Mouse (Mus musculus): ENCODE results near the gene Ldb3. TPM values are rescaled to one million over a fixed set of nuclear protein-coding genes. Genes with fewer than 3 reads are reported as not detected.

Gene Ldb3
- 0.11 and 0.48 TPM in 2 replicates for polyA plus RNA-seq (2016; fragmentation: Nextera tagmentation; extraction: Ambion mirVana)

GRCm38 (mm10) chr14:34588498-34588897 lies at the start of gene Ldb3:
Gene Ldb3, minus strand, starts transcription at chr14:34588682.
- Histone ChIP-seq H3K4me3 (no peak within 1 kb of the TSS), H3K4me1 (peaks cover 21% of the 10 kb centered on the region), H3K36me3 (no peaks in the 10 kb centered on the region), H3K9me3 (replicated peaks) (no peaks in the 10 kb centered on the region), H3K27ac (0 out of 2 replicates have a peak within 1 kb of the TSS, but pooled peaks have one; percentile 15), H3K27me3 (ENCODE audit: low read depth, poor library complexity, severe bottlenecking) (no peaks in the 10 kb centered on the region)
- no peak for DNase-seq (ENCODE audit: low spot score)
- WGBS: 57% methylated on average over 8 of the region's 8 CpGs

- no peaks in the 10 kb centered on the region for H3K4me1 ChIP-seq
- DNase-seq (ENCODE audit: low spot score): no peak
- H3K27ac ChIP-seq: no peak overlapping the region
- no peaks in the 10 kb centered on the region for H3K27me3 ChIP-seq (ENCODE audit: low read depth, poor library complexity, severe bottlenecking)
- 88% methylated on average over 6 of the region's 6 CpGs for WGBS
- H3K36me3 ChIP-seq: no peaks in the 10 kb centered on the region
- no peak overlapping the region for H3K4me3 ChIP-seq
- H3K9me3 ChIP-seq (replicated peaks): no peaks in the 10 kb centered on the region
These were observed 47.2 kb upstream of the Ldb3 start for GRCm38 (mm10) chr14:34635721-34636120.

DNA sequence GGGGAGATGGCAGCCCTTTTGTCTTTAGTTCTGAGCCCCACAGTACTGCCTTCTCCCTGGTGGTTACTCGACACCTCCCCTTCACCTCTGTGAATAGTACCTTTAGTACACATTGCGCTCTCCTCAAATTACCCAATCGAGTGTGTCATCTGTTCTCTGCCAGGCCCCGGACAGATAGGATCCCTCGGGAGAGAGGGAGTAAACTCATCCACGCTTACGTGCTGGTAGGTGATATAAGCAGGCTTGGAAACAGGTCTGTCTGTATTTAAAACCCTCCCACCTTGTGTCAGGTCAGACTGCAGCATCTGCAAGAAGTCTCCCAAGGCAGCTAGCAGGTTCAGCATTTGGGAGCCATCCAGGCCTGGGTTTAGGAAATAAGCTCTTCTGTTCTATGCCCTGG lies 46.7 kb upstream of the Ldb3 start:
- H3K9me3 ChIP-seq (replicated peaks): no peaks in the 10 kb centered on the region
- 40% methylated on average over 7 of the region's 7 CpGs for WGBS
- H3K4me3 ChIP-seq: no peak overlapping the region
- H3K27me3 ChIP-seq (ENCODE audit: low read depth, poor library complexity, severe bottlenecking): no peaks in the 10 kb centered on the region
- no peak for DNase-seq (ENCODE audit: low spot score)
- no peaks in the 10 kb centered on the region for H3K36me3 ChIP-seq
- H3K4me1 ChIP-seq: no peaks in the 10 kb centered on the region
- no peak overlapping the region for H3K27ac ChIP-seq

- Histone ChIP-seq H3K27ac (no peak overlapping the region), H3K4me3 (no peak overlapping the region), H3K27me3 (ENCODE audit: low read depth, poor library complexity, severe bottlenecking) (no peaks in the 10 kb centered on the region), H3K36me3 (no peaks in the 10 kb centered on the region), H3K4me1 (no peaks in the 10 kb centered on the region), H3K9me3 (replicated peaks) (no peaks in the 10 kb centered on the region)
- no peak for DNase-seq (ENCODE audit: low spot score)
- WGBS: 77% methylated on average over 10 of the region's 10 CpGs
These were observed 44.4 kb upstream of the Ldb3 start for GRCm38 (mm10) chr14:34632722-34633448.

DNA sequence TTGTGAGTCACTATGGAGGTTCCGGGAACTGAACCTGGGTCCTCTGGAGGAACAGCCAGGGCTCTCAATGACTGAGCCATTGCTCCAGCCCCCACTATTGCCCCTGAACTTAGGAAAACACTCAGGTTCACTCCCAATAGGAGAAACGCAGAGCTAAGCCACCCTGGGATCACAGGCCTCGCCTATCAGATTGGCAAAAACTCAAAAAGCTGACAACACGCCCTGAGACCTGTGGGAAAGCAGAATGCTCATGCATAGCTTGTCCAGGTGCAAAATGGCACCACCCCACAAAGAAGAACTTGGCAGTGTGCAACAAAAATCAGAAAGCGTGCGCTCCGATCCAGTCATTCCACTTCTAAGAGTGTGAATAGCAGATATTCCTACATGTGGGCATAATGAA lies 38.3 kb upstream of the Ldb3 start:
- no peak overlapping the region for H3K4me3 ChIP-seq
- no peaks in the 10 kb centered on the region for H3K27me3 ChIP-seq (ENCODE audit: low read depth, poor library complexity, severe bottlenecking)
- 92% methylated on average over 7 of the region's 7 CpGs for WGBS
- DNase-seq (ENCODE audit: low spot score): no peak
- no peaks in the 10 kb centered on the region for H3K36me3 ChIP-seq
- no peak overlapping the region for H3K27ac ChIP-seq
- no peaks in the 10 kb centered on the region for H3K9me3 ChIP-seq (replicated peaks)
- no peaks in the 10 kb centered on the region for H3K4me1 ChIP-seq

DNA sequence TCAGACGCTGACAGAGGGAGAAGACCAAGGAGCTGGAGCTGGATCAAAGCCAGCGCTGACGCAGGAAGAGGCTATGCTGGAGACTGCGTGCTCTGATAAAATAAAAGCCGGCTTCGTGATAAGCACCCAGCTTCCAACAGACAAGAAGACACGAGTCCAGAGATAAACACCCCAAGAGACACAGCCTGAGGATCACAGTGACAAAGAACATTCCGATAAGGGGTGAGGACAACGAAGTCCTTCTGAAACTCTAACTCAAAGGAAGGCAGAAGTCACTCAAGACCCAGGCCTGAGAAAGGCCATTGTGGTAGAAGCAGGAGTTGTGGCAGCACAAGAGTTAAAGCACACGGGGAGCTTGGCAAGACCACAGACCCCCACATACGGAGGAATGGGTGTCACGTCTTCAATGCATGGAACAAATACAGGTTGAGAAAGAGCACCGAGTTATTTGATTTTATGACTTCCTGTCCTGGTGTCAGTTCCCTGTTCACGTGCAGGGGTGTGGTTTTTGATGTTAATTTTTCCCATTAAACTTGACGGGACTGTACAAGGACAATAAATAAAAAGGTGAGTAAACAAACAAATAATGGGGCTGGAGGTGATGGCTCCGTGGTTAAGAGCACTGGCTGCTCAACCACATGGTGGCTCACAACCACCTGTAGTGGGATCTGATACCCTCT lies 35.2 kb upstream of the Ldb3 start:
- no peak for DNase-seq (ENCODE audit: low spot score)
- H3K4me1 ChIP-seq: no peaks in the 10 kb centered on the region
- no peaks in the 10 kb centered on the region for H3K9me3 ChIP-seq (replicated peaks)
- no peak overlapping the region for H3K27ac ChIP-seq
- H3K27me3 ChIP-seq (ENCODE audit: low read depth, poor library complexity, severe bottlenecking): peaks cover 4% of the 10 kb centered on the region; the same call in 1 of the 2 replicates
- no peak overlapping the region for H3K4me3 ChIP-seq
- WGBS: 84% methylated on average over 16 of the region's 16 CpGs
- no peaks in the 10 kb centered on the region for H3K36me3 ChIP-seq

DNA sequence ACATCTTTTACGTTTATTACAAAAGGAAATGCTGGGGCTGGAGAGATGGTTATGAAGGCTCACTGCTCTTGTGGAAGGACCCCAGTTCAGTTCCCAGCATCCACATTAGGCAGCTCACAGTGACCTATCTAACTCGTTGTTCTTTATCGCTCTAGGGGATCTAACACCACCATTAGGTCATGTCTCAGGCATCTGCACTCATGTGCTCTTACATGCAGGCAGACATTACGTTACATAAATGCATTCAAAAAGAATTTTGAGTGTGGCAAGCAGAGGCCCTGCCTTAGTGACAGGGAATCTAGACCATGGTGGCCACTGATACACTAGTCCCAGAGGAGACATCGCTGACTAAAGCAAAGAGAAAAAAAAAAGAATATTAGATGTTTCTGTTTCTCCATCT lies 34.6 kb upstream of the Ldb3 start:
- DNase-seq (ENCODE audit: low spot score): no peak
- Histone ChIP-seq H3K4me3 (no peak overlapping the region), H3K4me1 (no peaks in the 10 kb centered on the region), H3K27me3 (ENCODE audit: low read depth, poor library complexity, severe bottlenecking) (peaks cover 9% of the 10 kb centered on the region; the same call in 1 of the 2 replicates), H3K27ac (no peak overlapping the region), H3K36me3 (no peaks in the 10 kb centered on the region), H3K9me3 (replicated peaks) (no peaks in the 10 kb centered on the region)
- 86% methylated on average over 5 of the region's 5 CpGs for WGBS

DNA sequence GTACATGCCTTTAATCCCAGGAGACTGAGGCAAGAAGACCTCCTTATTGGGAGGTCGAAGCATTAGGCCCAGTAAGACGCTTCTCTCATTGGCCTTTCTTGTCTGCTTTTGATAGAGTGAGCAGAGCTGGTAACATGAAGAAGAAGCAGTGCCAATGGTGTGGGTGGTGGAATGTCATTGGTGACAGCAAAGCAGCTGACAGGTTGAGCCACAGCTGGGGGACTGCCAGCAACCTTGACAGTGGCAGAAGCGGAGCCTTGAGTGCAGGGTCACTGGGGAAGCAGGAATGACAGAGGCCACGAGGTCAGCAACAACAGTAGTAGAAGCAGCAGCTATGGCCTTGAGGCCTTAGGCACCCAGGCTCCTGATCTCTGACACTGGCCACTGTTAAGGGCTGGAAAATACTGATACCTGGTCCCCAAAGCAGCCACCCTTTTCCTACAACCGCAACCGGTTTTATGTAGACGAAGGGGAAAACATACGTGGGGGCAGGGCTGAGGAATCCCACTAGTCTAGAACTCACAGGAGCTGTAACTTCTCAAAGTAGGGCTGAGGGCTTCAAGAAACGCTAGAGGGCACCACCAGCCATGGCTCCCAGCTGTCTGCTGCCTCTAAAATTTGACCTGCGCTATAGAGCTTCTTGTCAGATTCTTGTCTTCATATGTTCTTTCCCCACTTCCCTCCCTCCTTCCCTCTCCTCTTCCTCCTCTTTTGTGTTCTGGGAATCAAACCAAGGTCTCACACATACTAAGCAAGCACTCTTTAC lies 32.3 kb upstream of the Ldb3 start:
- Histone ChIP-seq H3K36me3 (no peaks in the 10 kb centered on the region), H3K9me3 (replicated peaks) (no peaks in the 10 kb centered on the region), H3K27ac (no peak overlapping the region), H3K4me3 (no peak overlapping the region), H3K4me1 (no peaks in the 10 kb centered on the region), H3K27me3 (ENCODE audit: low read depth, poor library complexity, severe bottlenecking) (peaks cover 26% of the 10 kb centered on the region)
- 33% methylated on average over 10 of the region's 10 CpGs for WGBS
- DNase-seq (ENCODE audit: low spot score): no peak

GRCm38 (mm10) chr14:34618808-34619207 lies 30.3 kb upstream of the Ldb3 start:
- no peak overlapping the region for H3K4me3 ChIP-seq

GRCm38 (mm10) chr14:34616821-34617220 lies 28.3 kb upstream of the Ldb3 start:
- DNase-seq (ENCODE audit: low spot score): peak; percentile 88
- Histone ChIP-seq H3K27me3 (ENCODE audit: low read depth, poor library complexity, severe bottlenecking) (peaks cover 53% of the 10 kb centered on the region), H3K4me1 (peaks cover 8% of the 10 kb centered on the region), H3K9me3 (replicated peaks) (no peaks in the 10 kb centered on the region), H3K36me3 (no peaks in the 10 kb centered on the region), H3K4me3 (no peak overlapping the region), H3K27ac (no peak overlapping the region)
- WGBS: 2% methylated on average over 8 of the region's 8 CpGs

More at GRCm38 (mm10) chr14:34618808-34619207, 30.3 kb upstream of the Ldb3 start:
- Histone ChIP-seq H3K9me3 (replicated peaks) (no peaks in the 10 kb centered on the region), H3K4me1 (peaks cover 8% of the 10 kb centered on the region), H3K27ac (no peak overlapping the region), H3K36me3 (no peaks in the 10 kb centered on the region), H3K27me3 (ENCODE audit: low read depth, poor library complexity, severe bottlenecking) (peaks cover 46% of the 10 kb centered on the region)
- 41% methylated on average over 9 of the region's 9 CpGs for WGBS
- no peak for DNase-seq (ENCODE audit: low spot score)

DNA sequence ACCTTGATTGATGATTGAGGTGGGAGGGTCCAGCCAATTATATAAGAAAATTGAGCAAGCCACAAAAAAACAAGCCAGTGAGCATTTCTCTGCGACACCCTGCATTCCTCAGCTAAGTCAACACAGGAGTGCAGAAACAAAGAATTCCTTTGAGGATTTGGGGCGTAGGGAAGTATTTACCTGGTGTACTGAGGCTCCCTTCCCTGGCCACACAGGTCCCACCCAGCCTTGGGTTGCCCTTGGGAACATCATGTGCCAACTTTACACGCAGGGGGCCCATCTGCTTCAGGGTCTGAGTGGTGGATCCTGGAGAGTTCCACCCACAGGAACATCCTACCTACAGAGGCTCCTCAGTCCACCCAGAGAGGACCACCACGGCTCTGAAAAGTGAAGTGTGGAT lies 27.1 kb upstream of the Ldb3 start:
- 54% methylated on average over 4 of the region's 4 CpGs for WGBS
- peaks cover 53% of the 10 kb centered on the region for H3K27me3 ChIP-seq (ENCODE audit: low read depth, poor library complexity, severe bottlenecking)
- DNase-seq (ENCODE audit: low spot score): no peak
- H3K27ac ChIP-seq: no peak overlapping the region
- H3K36me3 ChIP-seq: no peaks in the 10 kb centered on the region
- no peak overlapping the region for H3K4me3 ChIP-seq
- no peaks in the 10 kb centered on the region for H3K9me3 ChIP-seq (replicated peaks)
- peaks cover 8% of the 10 kb centered on the region for H3K4me1 ChIP-seq

GRCm38 (mm10) chr14:34615082-34615481 lies 26.6 kb upstream of the Ldb3 start:
- H3K27ac ChIP-seq: no peak overlapping the region
- peaks cover 8% of the 10 kb centered on the region for H3K4me1 ChIP-seq
- peaks cover 53% of the 10 kb centered on the region for H3K27me3 ChIP-seq (ENCODE audit: low read depth, poor library complexity, severe bottlenecking)
- H3K4me3 ChIP-seq: peak overlapping the region; percentile 39
- no peak for DNase-seq (ENCODE audit: low spot score)
- no peaks in the 10 kb centered on the region for H3K9me3 ChIP-seq (replicated peaks)
- 4% methylated on average over 13 of the region's 13 CpGs for WGBS
- no peaks in the 10 kb centered on the region for H3K36me3 ChIP-seq

DNA sequence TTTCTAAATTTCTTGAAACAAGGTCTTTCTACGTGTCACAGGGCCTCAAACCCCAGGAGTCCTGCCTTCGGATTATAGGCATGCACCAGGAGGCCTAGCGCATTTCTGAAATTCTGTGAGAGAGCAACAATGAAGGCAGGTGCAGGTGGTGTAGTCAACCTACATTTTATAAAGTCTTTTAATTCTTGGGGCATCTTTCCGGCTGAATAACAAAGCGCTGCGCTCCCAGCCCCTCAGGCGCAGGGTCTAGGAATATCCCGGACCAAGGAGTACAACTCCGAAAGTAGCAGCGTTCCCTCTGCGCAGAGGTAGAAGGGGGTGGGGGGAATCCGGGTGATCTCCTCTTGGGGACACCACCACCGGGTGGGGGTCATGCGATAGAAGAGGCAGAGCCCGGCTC lies 26.1 kb upstream of the Ldb3 start:
- peaks cover 53% of the 10 kb centered on the region for H3K27me3 ChIP-seq (ENCODE audit: low read depth, poor library complexity, severe bottlenecking)
- H3K27ac ChIP-seq: no peak overlapping the region
- H3K4me1 ChIP-seq: peaks cover 8% of the 10 kb centered on the region
- H3K4me3 ChIP-seq: peak overlapping the region; percentile 39
- H3K36me3 ChIP-seq: no peaks in the 10 kb centered on the region
- no peak for DNase-seq (ENCODE audit: low spot score)
- WGBS: 9% methylated on average over 15 of the region's 15 CpGs
- H3K9me3 ChIP-seq (replicated peaks): no peaks in the 10 kb centered on the region
